Mouse (Mus musculus) kidney, adult 2 months (tissue): ENCODE data around the gene Slc41a3.

Source experiments
- CTCF ChIP-seq: fragments of 200-500 bp; conservative IDR thresholded peaks from 2 replicates; pipeline ENCODE4 v1.5.1; 2011; ENCODE audit warnings: low read depth, mild to moderate bottlenecking, control low read depth, low read length, moderate library complexity, mixed read lengths; ENCODE audit not compliant: insufficient read depth, insufficient read length
- POLR2A ChIP-seq: fragments of 200-500 bp; IDR thresholded peaks from one replicate; pipeline ENCODE4 v1.6.1; 2011; ENCODE audit warnings: low read depth, low read length, control low read depth

DNA sequence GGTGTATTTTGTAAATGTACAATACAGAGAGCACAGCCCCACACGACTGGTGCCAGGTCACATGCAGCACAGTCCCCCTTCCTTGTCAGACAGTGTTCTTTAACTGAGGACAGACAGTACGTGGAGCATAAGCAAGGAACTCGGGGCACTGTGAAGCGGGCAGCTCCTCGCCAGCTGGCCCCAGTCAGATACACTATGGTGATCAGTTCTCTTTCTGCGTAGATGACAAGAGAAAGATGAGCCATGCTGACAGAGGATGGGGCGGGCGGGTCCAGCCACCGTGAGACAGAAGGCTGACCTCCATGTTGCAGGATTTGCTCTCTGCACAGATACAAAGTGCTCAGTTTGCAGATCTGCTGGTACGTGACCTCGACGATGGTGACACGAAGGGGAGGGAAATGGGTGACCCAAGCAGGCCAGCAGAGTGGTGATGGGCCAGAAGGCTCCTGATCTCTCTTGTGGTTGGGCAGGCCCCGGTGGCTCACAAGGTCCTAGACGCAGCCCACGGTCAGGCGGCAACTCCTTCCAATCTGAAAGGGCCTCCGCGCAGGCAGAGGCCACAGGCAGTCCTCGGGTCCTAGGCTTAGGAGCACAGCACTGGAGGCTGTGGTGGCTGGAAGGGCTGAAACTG, 56.0 kb downstream of the Slc41a3 start:
- no peak for TF ChIP-seq CTCF
- no peak for TF ChIP-seq POLR2A
